Mouse (Mus musculus) right cerebral cortex, postnatal 10 days (tissue): ENCODE measurements around the gene Ankrd9.

Source experiments
- DNase-seq, 2 experiments: peaks; one replicate each; pipeline ENCODE4 v3.0.0; 2021; ENCODE audit warnings: low spot score in 2 of 2

The Ankrd9 gene

GRCm38 (mm10) chr12:110978607-110979406 is at the start of gene Ankrd9:
Gene Ankrd9, minus strand, starts transcription at chr12:110979040.
- DNase-seq = peak; percentile 94 to 95

GRCm38 (mm10) chr12:111021577-111021976 is 42.7 kb upstream of the Ankrd9 start:
- DNase-seq = no peak

- no peak for DNase-seq
Measured at GRCm38 (mm10) chr12:111021138-111021537, 42.3 kb upstream of the Ankrd9 start.

GRCm38 (mm10) chr12:111019086-111019485 is 40.2 kb upstream of the Ankrd9 start:
- DNase-seq = no peak

- DNase-seq = no peak
Measured at GRCm38 (mm10) chr12:111018068-111018467, 39.2 kb upstream of the Ankrd9 start.

- DNase-seq = no peak
Measured at GRCm38 (mm10) chr12:111016807-111017206, 38.0 kb upstream of the Ankrd9 start.

GRCm38 (mm10) chr12:111009615-111010257 is 30.9 kb upstream of the Ankrd9 start:
- no peak for DNase-seq

GRCm38 (mm10) chr12:111008500-111009490 is 30.0 kb upstream of the Ankrd9 start:
- no peak for DNase-seq

GRCm38 (mm10) chr12:111007134-111008103 is 28.6 kb upstream of the Ankrd9 start:
- DNase-seq = no peak

- no peak for DNase-seq
Measured at GRCm38 (mm10) chr12:111006339-111006738, 27.5 kb upstream of the Ankrd9 start.

GRCm38 (mm10) chr12:111005803-111006202 is 27.0 kb upstream of the Ankrd9 start:
- no peak for DNase-seq

- no peak for DNase-seq
Measured at GRCm38 (mm10) chr12:111004142-111004541, 25.3 kb upstream of the Ankrd9 start.

GRCm38 (mm10) chr12:111000956-111001355 is 22.1 kb upstream of the Ankrd9 start:
- DNase-seq = no peak

- no peak for DNase-seq
Measured at GRCm38 (mm10) chr12:110999820-111000219, 21.0 kb upstream of the Ankrd9 start.

- no peak for DNase-seq
Measured at GRCm38 (mm10) chr12:110998092-110998491, 19.3 kb upstream of the Ankrd9 start.

GRCm38 (mm10) chr12:110994666-110995065 is 15.8 kb upstream of the Ankrd9 start:
- DNase-seq = no peak

GRCm38 (mm10) chr12:110993226-110993625 is 14.4 kb upstream of the Ankrd9 start:
- DNase-seq = no peak

- DNase-seq = no peak
Measured at GRCm38 (mm10) chr12:110992771-110993170, 13.9 kb upstream of the Ankrd9 start.

- DNase-seq = peak; percentile 88 to 92
Measured at GRCm38 (mm10) chr12:110992128-110992553, 13.3 kb upstream of the Ankrd9 start.

- peak; percentile 74 to 82 for DNase-seq
Measured at GRCm38 (mm10) chr12:110991361-110992127, 12.7 kb upstream of the Ankrd9 start.
